Mouse (Mus musculus) hindbrain, embryonic 16.5 days (tissue): ENCODE measurements around the gene Trim15. TPM values are rescaled to one million over a fixed set of nuclear protein-coding genes. Genes with fewer than 3 reads are reported as not detected.
A peak's percentile ranks its signal among the peaks of the same experiment; 100 is the strongest.
"Not testable (repeated sequence)": the region's sequence is repeated elsewhere in the genome, so short reads cannot be mapped to it uniquely, and the experiment has no call there.

Experiments used
- ATAC-seq: fragments of 200-750 bp; cut with Nextera tagmentation; 2 replicates; pipeline ENCODE4 v1.8.0; 2017; ENCODE audit warnings: moderate TSS enrichment, moderate library complexity
- H3K27ac ChIP-seq: fragments of 300-500 bp; sonication (generic); 2 replicates; pipeline ENCODE4 v1.5.1; 2014; ENCODE audit warnings: low read depth, mild to moderate bottlenecking, control low read depth, low read length, moderate library complexity
- H3K27me3 ChIP-seq: fragments of 300-500 bp; sonication (generic); replicated peaks from 2 replicates; pipeline ENCODE4 v1.6.1; 2014; ENCODE audit warnings: low read length; ENCODE audit not compliant: control insufficient read depth, insufficient read depth
- H3K36me3 ChIP-seq: fragments of 300-500 bp; sonication (generic); 2 replicates; pipeline ENCODE4 v1.6.1; 2014; ENCODE audit warnings: mild to moderate bottlenecking, low read length, moderate library complexity, mixed read lengths; ENCODE audit not compliant: control insufficient read depth, insufficient read depth
- H3K4me1 ChIP-seq: fragments of 300-500 bp; sonication (generic); 2 replicates; pipeline ENCODE4 v1.6.1; 2014; ENCODE audit warnings: low read depth, low read length; ENCODE audit not compliant: control insufficient read depth, insufficient read depth
- H3K4me2 ChIP-seq: fragments of 300-500 bp; sonication (generic); 2 replicates; pipeline ENCODE4 v1.6.1; 2014; ENCODE audit warnings: mild to moderate bottlenecking, low read length, control low read depth, moderate library complexity
- H3K4me3 ChIP-seq: fragments of 300-500 bp; sonication (generic); 2 replicates; pipeline ENCODE4 v1.5.1; 2014; ENCODE audit warnings: mild to moderate bottlenecking, low read length, control low read depth, moderate library complexity
- H3K9ac ChIP-seq: fragments of 300-500 bp; sonication (generic); 2 replicates; pipeline ENCODE4 v1.6.1; 2014; ENCODE audit warnings: low read depth, mild to moderate bottlenecking, control low read depth, low read length, moderate library complexity
- H3K9me3 ChIP-seq: fragments of 300-500 bp; sonication (generic); 2 replicates; pipeline ENCODE4 v1.6.1; 2014; ENCODE audit warnings: mild to moderate bottlenecking, low read length, moderate library complexity; ENCODE audit not compliant: control insufficient read depth
- WGBS: fragments of 180-500 bp; shearing (Covaris S2); extraction: QIAGEN DNeasy Blood & Tissue Kit; methylation state at CpG from one replicate; pipeline ENCODE4 v1.1.7; 2014; 5-methylcytosine and 5-hydroxymethylcytosine counted together
- polyA plus RNA-seq: library from polyadenylated mRNA; unstranded; fragments of >200 nt; fragmentation: Nextera tagmentation; extraction: Ambion mirVana; gene quantifications from 2 replicates; pipeline ENCODE4 v1.2.1, GENCODE M21; 2015

The Trim15 gene
- polyA plus RNA-seq, 1 experiment from 2014 or later = 1.1 TPM

- no peak overlapping the region for H3K4me3 ChIP-seq
- no peak for ATAC-seq
- H3K27ac ChIP-seq = no peak overlapping the region
- WGBS = 85% methylated on average over 4 of the region's 4 CpGs
- no peak overlapping the region for H3K9ac ChIP-seq
- no peaks in the 10 kb centered on the region for H3K36me3 ChIP-seq
- H3K27me3 ChIP-seq = no peaks in the 10 kb centered on the region
- H3K4me2 ChIP-seq = no peak overlapping the region
- H3K4me1 ChIP-seq = no peaks in the 10 kb centered on the region
- H3K9me3 ChIP-seq = no peaks in the 10 kb centered on the region
Observed at GRCm38 (mm10) chr17:36899376-36899775, 32.4 kb upstream of the Trim15 start.

- Histone ChIP-seq H3K36me3 (no peaks in the 10 kb centered on the region), H3K4me2 (no peak within 1 kb of the TSS), H3K9me3 (no peaks in the 10 kb centered on the region), H3K4me1 (no peaks in the 10 kb centered on the region), H3K27me3 (no peaks in the 10 kb centered on the region), H3K4me3 (no peak within 1 kb of the TSS), H3K9ac (no peak within 1 kb of the TSS), H3K27ac (no peak within 1 kb of the TSS)
- WGBS = 77% methylated on average over 6 of the region's 6 CpGs
- ATAC-seq = no peak
Observed at GRCm38 (mm10) chr17:36897552-36898205, 30.7 kb upstream of the Trim15 start, which contains the start of gene Trim31. Trim31 (plus strand) TSS chr17:36898118.

- H3K9ac ChIP-seq = no peak overlapping the region
- H3K9me3 ChIP-seq = no peaks in the 10 kb centered on the region
- H3K4me2 ChIP-seq = no peak overlapping the region
- H3K4me1 ChIP-seq = no peaks in the 10 kb centered on the region
- no peak overlapping the region for H3K4me3 ChIP-seq
- no peak for ATAC-seq
- no peaks in the 10 kb centered on the region for H3K27me3 ChIP-seq
- H3K27ac ChIP-seq = no peak overlapping the region
- no peaks in the 10 kb centered on the region for H3K36me3 ChIP-seq
Observed at GRCm38 (mm10) chr17:36897065-36897464, 30.1 kb upstream of the Trim15 start.

- no peak for ATAC-seq
- Histone ChIP-seq H3K9me3 (no peaks in the 10 kb centered on the region), H3K27ac (no peak overlapping the region), H3K4me2 (no peak overlapping the region), H3K9ac (no peak overlapping the region), H3K27me3 (no peaks in the 10 kb centered on the region), H3K4me3 (no peak overlapping the region), H3K36me3 (no peaks in the 10 kb centered on the region), H3K4me1 (no peaks in the 10 kb centered on the region)
- 81% methylated on average over 1 of the region's 1 CpGs for WGBS
Observed at GRCm38 (mm10) chr17:36896583-36896982, 29.6 kb upstream of the Trim15 start.

- Histone ChIP-seq H3K36me3 (no peaks in the 10 kb centered on the region), H3K9ac (no peak overlapping the region), H3K9me3 (no peaks in the 10 kb centered on the region), H3K4me1 (no peaks in the 10 kb centered on the region), H3K27me3 (no peaks in the 10 kb centered on the region), H3K27ac (no peak overlapping the region), H3K4me3 (no peak overlapping the region), H3K4me2 (no peak overlapping the region)
- 84% methylated on average over 5 of the region's 5 CpGs for WGBS
- no peak for ATAC-seq
Observed at GRCm38 (mm10) chr17:36893387-36893786, 26.4 kb upstream of the Trim15 start.

GRCm38 (mm10) chr17:36892362-36892761, 25.4 kb upstream of the Trim15 start:
- Histone ChIP-seq H3K4me1 (no peaks in the 10 kb centered on the region), H3K27me3 (no peaks in the 10 kb centered on the region), H3K9ac (no peak overlapping the region), H3K9me3 (no peaks in the 10 kb centered on the region), H3K27ac (no peak overlapping the region), H3K4me2 (no peak overlapping the region), H3K36me3 (no peaks in the 10 kb centered on the region), H3K4me3 (no peak overlapping the region)
- 9% methylated on average over 2 of the region's 2 CpGs for WGBS
- peak; percentile 83 for ATAC-seq

GRCm38 (mm10) chr17:36891496-36891895, 24.5 kb upstream of the Trim15 start:
- not testable (repeated sequence) for H3K27me3 ChIP-seq, ATAC-seq, H3K4me2 ChIP-seq, H3K4me1 ChIP-seq, H3K9ac ChIP-seq, H3K4me3 ChIP-seq, H3K27ac ChIP-seq, H3K9me3 ChIP-seq, H3K36me3 ChIP-seq
- 79% methylated on average over 1 of the region's 1 CpGs for WGBS

- Histone ChIP-seq H3K9me3 (no peaks in the 10 kb centered on the region), H3K27me3 (no peaks in the 10 kb centered on the region), H3K27ac (no peak within 1 kb of the TSS), H3K4me2 (no peak within 1 kb of the TSS), H3K36me3 (no peaks in the 10 kb centered on the region), H3K4me1 (no peaks in the 10 kb centered on the region), H3K9ac (no peak within 1 kb of the TSS), H3K4me3 (no peak within 1 kb of the TSS)
- ATAC-seq = no peak
- WGBS = 92% methylated on average over 5 of the region's 5 CpGs
Observed at GRCm38 (mm10) chr17:36890073-36890903, 23.3 kb upstream of the Trim15 start, which contains the start of gene Trim40. Trim40 (minus strand) TSS chr17:36890123.

GRCm38 (mm10) chr17:36885132-36885790, 18.3 kb upstream of the Trim15 start:
- Histone ChIP-seq H3K4me2 (no peak overlapping the region), H3K4me3 (no peak overlapping the region), H3K9ac (no peak overlapping the region), H3K27ac (no peak overlapping the region), H3K4me1 (no peaks in the 10 kb centered on the region), H3K36me3 (no peaks in the 10 kb centered on the region), H3K27me3 (no peaks in the 10 kb centered on the region), H3K9me3 (no peaks in the 10 kb centered on the region)
- WGBS = 94% methylated on average over 12 of the region's 12 CpGs
- no peak for ATAC-seq
